8 mouse cellular contexts compared by ENCODE assay signal in the genomic region with DNA sequence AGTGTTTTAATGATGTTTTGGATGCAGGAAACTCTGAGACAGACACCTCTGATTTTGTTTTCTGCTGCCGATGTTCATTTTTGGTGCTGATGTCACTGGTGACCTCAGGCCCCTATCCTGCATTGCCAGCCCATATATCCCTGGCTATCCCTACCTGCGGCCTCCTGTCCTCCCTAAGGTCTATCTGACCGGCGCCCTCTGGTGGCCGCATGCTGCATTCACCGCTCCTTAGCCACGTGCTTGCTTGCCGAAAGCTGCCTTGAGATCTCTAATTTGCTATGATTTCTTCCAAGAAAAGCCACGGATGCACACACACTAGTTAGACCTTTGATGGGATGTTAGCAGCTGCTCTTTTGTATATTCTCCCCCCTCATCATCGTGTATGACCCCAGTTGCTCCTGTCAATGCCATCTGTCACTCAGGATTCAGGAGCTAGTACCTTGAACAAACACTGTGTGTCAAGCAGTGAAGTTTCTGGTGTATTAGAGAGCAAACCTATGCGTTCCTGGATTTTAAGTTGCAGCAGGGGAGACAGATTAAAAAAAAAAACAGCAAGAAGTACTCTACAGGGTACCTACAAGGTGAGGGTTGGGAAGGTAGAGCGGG.
DNase-seq lines count a peak whose midpoint lies in the region; ATAC-seq lines count a peak whose summit lies in the region.

No protein-coding gene starts in this region.

- WGBS in midbrain, embryonic 13.5 days: 20% methylated on average over 12 of the region's 12 CpGs

- ATAC-seq in midbrain, embryonic 13.5 days: peak; percentile 77
- no peak for ATAC-seq in erythroblast, adult 5-6 weeks (replicated peaks; ENCODE audit: low FRiP score, poor library complexity, severe bottlenecking)

- H3K9ac ChIP-seq in midbrain, embryonic 13.5 days (replicated peaks): no peak overlapping the region

- H3K4me3 ChIP-seq in midbrain, embryonic 13.5 days (replicated peaks): no peak overlapping the region

- no peaks in the 10 kb centered on the region for H3K9me3 ChIP-seq in midbrain, embryonic 13.5 days

- H3K4me1 ChIP-seq in midbrain, embryonic 13.5 days (replicated peaks): no peaks in the 10 kb centered on the region

- no peaks in the 10 kb centered on the region for H3K27me3 ChIP-seq in midbrain, embryonic 13.5 days

- DNase-seq in adrenal gland, postnatal 10 days: peak; percentile 88
- peak; percentile 81 for DNase-seq in embryo, embryonic 11 days
- peak; percentile 62 to 84 for DNase-seq in heart, adult 18-20 months
- DNase-seq in kidney, adult 11 months: peak; percentile 44
- DNase-seq in left cerebral cortex, postnatal 36 days (ENCODE audit: low spot score in 2 of 2): peak; percentile 66 to 73
- peak; percentile 43 for DNase-seq in skeletal muscle tissue, adult 2 months (ENCODE audit: low read depth, low spot score)

- intact Hi-C loops in left cerebral cortex, postnatal 36 days (cut with DNase I): loop anchor here (2.0 to 10.0 kb wide), 4 partner anchors 33 to 831 kb away; no protein-coding TSS in a partner anchor

- no peak overlapping the region for H3K4me2 ChIP-seq in midbrain, embryonic 13.5 days (replicated peaks)

- no peaks in the 10 kb centered on the region for H3K36me3 ChIP-seq in midbrain, embryonic 13.5 days

- H3K27ac ChIP-seq in midbrain, embryonic 13.5 days: no peak overlapping the region
